Mouse (Mus musculus) kidney, embryonic 16.5 days (tissue): Measurements from ENCODE around the gene Bend5. TPM values are rescaled to one million over a fixed set of nuclear protein-coding genes. Genes with fewer than 3 reads are reported as not detected.

ENCODE experiments used
- ATAC-seq: fragments of 200-750 bp; cut with Nextera tagmentation; 2 replicates; pipeline ENCODE4 v1.8.0; 2017; ENCODE audit warnings: moderate TSS enrichment; ENCODE audit not compliant: low FRiP score, low TSS enrichment
- H3K27ac ChIP-seq: fragments of 300-500 bp; sonication (generic); 2 replicates; pipeline ENCODE4 v1.5.1; 2014; ENCODE audit warnings: low read length
- H3K27me3 ChIP-seq: fragments of 300-500 bp; sonication (generic); 2 replicates; pipeline ENCODE4 v1.6.1; 2014; ENCODE audit warnings: low read length, control low read depth, mixed read lengths; ENCODE audit not compliant: insufficient read depth
- H3K36me3 ChIP-seq: fragments of 300-500 bp; sonication (generic); 2 replicates; pipeline ENCODE4 v1.6.1; 2014; ENCODE audit warnings: low read length, control low read depth, mixed read lengths; ENCODE audit not compliant: insufficient read depth
- H3K4me1 ChIP-seq: fragments of 300-500 bp; sonication (generic); 2 replicates; pipeline ENCODE4 v1.6.1; 2014; ENCODE audit warnings: low read length, control low read depth, mixed read lengths; ENCODE audit not compliant: insufficient read depth
- H3K4me2 ChIP-seq: fragments of 300-500 bp; sonication (generic); replicated peaks from 2 replicates; pipeline ENCODE4 v1.6.1; 2014; ENCODE audit warnings: low read depth, low read length
- H3K4me3 ChIP-seq: fragments of 300-500 bp; sonication (generic); 2 replicates; pipeline ENCODE4 v1.5.1; 2014; ENCODE audit warnings: mild to moderate bottlenecking, low read length
- H3K9ac ChIP-seq: fragments of 300-500 bp; sonication (generic); replicated peaks from 2 replicates; pipeline ENCODE4 v1.6.1; 2014; ENCODE audit warnings: low read length
- H3K9me3 ChIP-seq: fragments of 300-500 bp; sonication (generic); 2 replicates; pipeline ENCODE4 v1.6.1; 2016; ENCODE audit warnings: low read length, control low read depth
- WGBS: fragments of 180-500 bp; shearing (Covaris S2); extraction: QIAGEN DNeasy Blood & Tissue Kit; methylation state at CpG from one replicate; pipeline ENCODE4 v1.1.7; 2014; 5-methylcytosine and 5-hydroxymethylcytosine counted together
- polyA plus RNA-seq: library from polyadenylated mRNA; unstranded; fragments of >200 nt; fragmentation: Nextera tagmentation; extraction: Ambion mirVana; gene quantifications from 2 replicates; pipeline ENCODE4 v1.2.1, GENCODE M21; 2015

Gene Bend5
- polyA plus RNA-seq, 1 experiment from 2014 or later = 28.0 TPM

GRCm38 (mm10) chr4:111472511-111472910, 57.7 kb downstream of the Bend5 start:
- no peak for ATAC-seq
- 70% methylated on average over 3 of the region's 3 CpGs for WGBS

GRCm38 (mm10) chr4:111473014-111473413, 58.2 kb downstream of the Bend5 start:
- no peak overlapping the region for H3K27ac ChIP-seq
- no peak for ATAC-seq

More at GRCm38 (mm10) chr4:111472511-111472910, 57.7 kb downstream of the Bend5 start:
- Histone ChIP-seq H3K36me3 (no peaks in the 10 kb centered on the region), H3K27ac (no peak overlapping the region), H3K9me3 (no peaks in the 10 kb centered on the region), H3K27me3 (no peaks in the 10 kb centered on the region), H3K4me3 (no peak overlapping the region), H3K9ac (no peak overlapping the region), H3K4me1 (no peaks in the 10 kb centered on the region), H3K4me2 (no peak overlapping the region)

GRCm38 (mm10) chr4:111475374-111475971, 60.7 kb downstream of the Bend5 start:
- Histone ChIP-seq H3K27me3 (no peaks in the 10 kb centered on the region), H3K4me2 (no peak overlapping the region), H3K36me3 (no peaks in the 10 kb centered on the region), H3K9me3 (no peaks in the 10 kb centered on the region), H3K27ac (no peak overlapping the region), H3K4me1 (no peaks in the 10 kb centered on the region), H3K9ac (no peak overlapping the region), H3K4me3 (no peak overlapping the region)
- 72% methylated on average over 10 of the region's 10 CpGs for WGBS
- no peak for ATAC-seq

More at GRCm38 (mm10) chr4:111473014-111473413, 58.2 kb downstream of the Bend5 start:
- Histone ChIP-seq H3K9me3 (no peaks in the 10 kb centered on the region), H3K4me1 (no peaks in the 10 kb centered on the region), H3K36me3 (no peaks in the 10 kb centered on the region), H3K27me3 (no peaks in the 10 kb centered on the region), H3K4me3 (no peak overlapping the region), H3K4me2 (no peak overlapping the region), H3K9ac (no peak overlapping the region)
- 80% methylated on average over 1 of the region's 1 CpGs for WGBS

GRCm38 (mm10) chr4:111477507-111477906, 62.7 kb downstream of the Bend5 start:
- H3K27me3 ChIP-seq = no peaks in the 10 kb centered on the region
- no peak overlapping the region for H3K4me3 ChIP-seq
- H3K4me2 ChIP-seq = no peak overlapping the region
- H3K9ac ChIP-seq = no peak overlapping the region
- H3K36me3 ChIP-seq = no peaks in the 10 kb centered on the region
- H3K4me1 ChIP-seq = no peaks in the 10 kb centered on the region
- ATAC-seq = no peak
- WGBS = 53% methylated on average over 4 of the region's 4 CpGs
- no peaks in the 10 kb centered on the region for H3K9me3 ChIP-seq
- H3K27ac ChIP-seq = no peak overlapping the region

- Histone ChIP-seq H3K4me3 (no peak overlapping the region), H3K27me3 (no peaks in the 10 kb centered on the region), H3K4me2 (no peak overlapping the region), H3K36me3 (no peaks in the 10 kb centered on the region), H3K4me1 (no peaks in the 10 kb centered on the region), H3K9ac (no peak overlapping the region), H3K9me3 (no peaks in the 10 kb centered on the region), H3K27ac (no peak overlapping the region)
- no peak for ATAC-seq
- 86% methylated on average over 5 of the region's 5 CpGs for WGBS
Measured at GRCm38 (mm10) chr4:111483499-111483898, 68.7 kb downstream of the Bend5 start.

GRCm38 (mm10) chr4:111485189-111485588, 70.4 kb downstream of the Bend5 start:
- Histone ChIP-seq H3K9me3 (no peaks in the 10 kb centered on the region), H3K4me1 (no peaks in the 10 kb centered on the region), H3K9ac (no peak overlapping the region), H3K4me3 (no peak overlapping the region), H3K4me2 (no peak overlapping the region), H3K36me3 (no peaks in the 10 kb centered on the region), H3K27me3 (no peaks in the 10 kb centered on the region), H3K27ac (no peak overlapping the region)
- no peak; the same call in 1 of the 2 replicates for ATAC-seq
- WGBS = 58% methylated on average over 5 of the region's 5 CpGs

GRCm38 (mm10) chr4:111486187-111486586, 71.4 kb downstream of the Bend5 start:
- Histone ChIP-seq H3K9me3 (no peaks in the 10 kb centered on the region), H3K36me3 (no peaks in the 10 kb centered on the region), H3K4me3 (no peak overlapping the region), H3K4me1 (no peaks in the 10 kb centered on the region), H3K9ac (no peak overlapping the region), H3K27me3 (no peaks in the 10 kb centered on the region), H3K27ac (no peak overlapping the region), H3K4me2 (no peak overlapping the region)
- 80% methylated on average over 5 of the region's 5 CpGs for WGBS
- ATAC-seq = no peak

- Histone ChIP-seq H3K4me1 (no peaks in the 10 kb centered on the region), H3K4me3 (no peak overlapping the region), H3K36me3 (no peaks in the 10 kb centered on the region), H3K9ac (no peak overlapping the region), H3K27ac (no peak overlapping the region), H3K27me3 (no peaks in the 10 kb centered on the region), H3K9me3 (no peaks in the 10 kb centered on the region), H3K4me2 (no peak overlapping the region)
- WGBS = 64% methylated on average over 4 of the region's 4 CpGs
- ATAC-seq = no peak
Measured at GRCm38 (mm10) chr4:111487233-111487843, 72.5 kb downstream of the Bend5 start.

GRCm38 (mm10) chr4:111493750-111494404, 79.1 kb downstream of the Bend5 start:
- Histone ChIP-seq H3K27me3 (no peaks in the 10 kb centered on the region), H3K27ac (no peak overlapping the region), H3K9me3 (no peaks in the 10 kb centered on the region), H3K4me2 (no peak overlapping the region), H3K4me3 (no peak overlapping the region), H3K36me3 (no peaks in the 10 kb centered on the region), H3K4me1 (no peaks in the 10 kb centered on the region), H3K9ac (no peak overlapping the region)
- 64% methylated on average over 5 of the region's 5 CpGs for WGBS
- no peak for ATAC-seq

GRCm38 (mm10) chr4:111495949-111496348, 81.1 kb downstream of the Bend5 start:
- Histone ChIP-seq H3K4me1 (no peaks in the 10 kb centered on the region), H3K36me3 (no peaks in the 10 kb centered on the region), H3K4me2 (no peak overlapping the region), H3K4me3 (no peak overlapping the region), H3K9ac (no peak overlapping the region), H3K27ac (no peak overlapping the region), H3K27me3 (no peaks in the 10 kb centered on the region), H3K9me3 (no peaks in the 10 kb centered on the region)
- WGBS = 7% methylated on average over 2 of the region's 2 CpGs
- peak; percentile 63; the same call in 1 of the 2 replicates for ATAC-seq
